Mouse (Mus musculus) brain, embryonic 18.5 days (tissue): ENCODE measurements at regions not wholly inside any gene's neighbourhood (a gene's known extent, or its start where the extent isn't known, plus 50 kb on each side); places are given as distances from the start of the nearest gene placed in this dataset.

Experiments
- DNase-seq: peaks from one replicate; pipeline ENCODE4 v3.0.0-alpha.2; 2012; ENCODE audit warnings: low read depth, low spot score

GRCm38 (mm10) chr17:64382894-64383293 is 51.2 kb upstream of the Pja2 start:
- DNase-seq = no peak

DNA sequence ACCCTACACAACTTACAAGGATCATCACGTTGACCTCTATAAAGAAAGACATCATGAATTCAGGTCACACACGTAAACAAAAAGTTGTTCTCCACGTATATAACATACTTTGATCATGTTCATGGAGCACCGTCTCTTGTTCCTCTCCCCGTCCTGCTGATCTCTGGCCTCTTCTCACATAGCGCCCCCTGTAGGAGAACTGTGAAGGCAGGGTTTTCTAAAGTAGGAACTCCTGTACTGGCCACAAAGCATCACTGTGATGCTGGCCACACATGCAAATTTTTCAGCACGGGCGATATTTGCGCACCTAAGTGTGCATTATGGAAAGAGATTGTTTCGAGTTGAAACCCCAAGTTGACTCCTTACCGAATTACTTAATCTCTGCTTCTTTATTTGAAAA is 51.9 kb upstream of the Pja2 start:
- no peak for DNase-seq

DNA sequence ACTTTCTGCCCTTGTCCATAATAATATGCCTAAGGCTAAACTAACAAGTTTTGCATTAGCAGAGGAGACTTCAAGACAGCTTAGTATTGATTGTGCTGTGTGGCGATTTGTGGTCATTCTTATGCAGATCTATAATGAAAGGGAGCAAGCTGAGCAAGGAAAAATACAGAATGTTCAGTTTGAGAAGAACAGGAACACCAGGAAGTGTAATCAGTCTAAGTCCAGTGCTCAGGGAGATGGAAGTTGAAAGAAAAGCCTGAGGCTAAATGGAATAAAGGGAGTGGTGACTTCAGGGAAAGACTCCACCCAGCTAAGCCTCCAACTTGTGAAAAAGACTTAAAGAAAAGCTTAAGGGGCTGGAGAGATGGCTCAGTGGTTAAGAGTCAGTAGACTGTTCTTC is 58.6 kb upstream of the Pja2 start:
- DNase-seq = no peak

DNA sequence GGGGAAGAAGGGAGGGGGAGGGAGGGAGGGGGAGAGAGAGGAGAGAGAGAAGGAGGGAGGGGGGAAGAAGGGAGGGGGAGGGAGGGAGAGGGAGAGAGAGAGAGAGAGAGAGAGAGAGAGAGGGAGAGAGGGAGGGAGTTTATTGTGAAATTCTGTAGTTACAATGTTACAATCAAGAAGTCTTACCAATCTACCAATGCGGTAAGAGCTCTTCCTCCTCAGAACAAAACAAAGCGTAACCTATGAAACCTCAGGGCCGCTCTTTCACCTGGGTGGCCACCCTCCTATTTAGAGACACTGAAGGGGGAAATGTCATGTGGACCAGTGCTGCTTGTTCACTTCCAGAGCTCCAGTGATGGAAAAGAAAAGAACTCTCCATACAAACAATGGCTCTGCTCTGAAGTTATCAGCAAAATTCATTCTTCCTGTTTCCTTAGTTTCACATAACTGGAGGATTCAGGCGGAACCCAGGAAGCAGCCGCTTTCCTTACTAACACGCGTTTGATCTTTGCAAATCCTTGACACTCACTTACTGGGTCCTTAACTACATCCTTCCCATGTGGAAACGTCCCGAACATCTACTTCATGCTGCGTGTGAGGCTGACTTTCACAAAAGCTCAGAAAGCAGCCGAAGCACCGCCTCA is 65.7 kb upstream of the Pja2 start:
- DNase-seq = no peak

- DNase-seq = no peak
These were observed 66.5 kb upstream of the Pja2 start for GRCm38 (mm10) chr17:64398114-64398692.

- DNase-seq = no peak
These were observed 67.0 kb upstream of the Pja2 start for GRCm38 (mm10) chr17:64398708-64399107.

- no peak for DNase-seq
These were observed 75.1 kb upstream of the Pja2 start for GRCm38 (mm10) chr17:64406742-64407254.

DNA sequence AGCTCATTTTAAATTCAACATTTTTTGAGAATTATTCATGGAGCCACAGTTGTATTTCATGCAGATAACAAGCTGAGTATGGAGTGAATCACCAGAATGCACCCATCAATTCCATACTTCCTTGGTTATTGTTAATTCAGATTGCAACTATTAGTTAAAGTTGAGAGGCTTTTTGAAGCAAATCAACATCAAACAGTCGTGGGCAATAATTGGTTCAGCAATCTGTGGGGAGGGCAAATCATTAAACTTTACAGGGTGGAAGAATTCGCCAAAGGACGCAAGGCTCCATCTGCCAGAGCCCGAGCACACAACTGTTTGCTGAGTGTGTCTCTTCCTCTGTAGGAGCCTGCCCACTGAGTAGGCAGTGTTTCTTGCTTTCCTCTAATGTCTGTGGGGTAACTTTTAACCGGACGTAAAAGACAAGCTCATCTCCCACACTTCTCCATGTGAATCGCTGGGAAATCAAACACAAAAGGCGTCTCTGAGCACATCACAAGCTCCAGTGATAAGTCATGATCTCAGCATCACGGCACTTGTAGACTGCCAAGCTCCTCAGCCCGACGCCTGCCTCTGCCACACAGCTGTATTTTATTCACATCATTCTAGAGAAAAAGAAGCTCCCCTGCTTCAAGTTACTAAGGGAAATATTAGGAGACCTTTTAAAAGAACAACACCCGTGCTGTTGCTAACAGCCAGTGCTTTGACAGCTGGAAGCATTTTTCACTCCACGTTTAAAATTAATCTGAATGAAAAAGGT is 75.7 kb upstream of the Pja2 start:
- DNase-seq = no peak

DNA sequence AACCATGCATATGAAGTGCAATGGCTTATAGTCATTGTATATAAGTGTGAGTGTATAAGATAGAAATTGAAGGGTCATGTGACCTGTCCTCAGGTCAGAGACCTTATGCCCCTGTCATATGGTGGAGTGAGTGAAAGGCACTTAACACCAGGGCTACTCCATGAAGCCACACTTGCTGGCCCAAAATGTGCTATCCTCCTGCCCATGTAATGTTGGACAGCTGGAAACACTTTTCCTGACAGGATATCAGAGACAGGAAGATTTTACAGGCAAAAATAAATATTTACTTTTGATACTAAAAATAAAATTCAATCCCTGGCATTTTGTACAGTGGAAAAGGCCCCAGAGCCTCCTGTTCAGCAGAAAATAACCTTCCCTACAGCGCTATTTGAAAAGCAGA is 94.1 kb upstream of the Pja2 start:
- DNase-seq = no peak

GRCm38 (mm10) chr17:64426536-64426935 is 94.8 kb upstream of the Pja2 start:
- DNase-seq = no peak

DNA sequence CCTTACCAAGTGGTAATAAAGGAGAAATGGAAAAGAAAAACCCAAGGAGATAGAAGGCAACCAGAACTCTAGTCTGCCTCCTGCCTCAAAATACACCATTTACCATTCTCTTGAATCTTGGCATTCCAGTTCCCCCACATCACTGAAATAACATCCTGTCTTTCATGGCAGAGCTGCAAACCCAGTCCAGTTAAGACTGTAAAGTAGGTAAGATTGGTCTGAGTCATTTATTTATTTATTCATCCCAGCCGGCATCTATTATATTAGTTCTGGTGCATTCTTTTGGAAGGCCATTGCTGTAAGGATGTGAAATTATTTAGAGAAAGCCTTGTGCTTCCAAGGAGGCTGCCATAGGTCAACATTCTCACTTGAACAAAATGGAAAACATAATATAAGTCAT is 107.9 kb upstream of the Pja2 start:
- DNase-seq = no peak

DNA sequence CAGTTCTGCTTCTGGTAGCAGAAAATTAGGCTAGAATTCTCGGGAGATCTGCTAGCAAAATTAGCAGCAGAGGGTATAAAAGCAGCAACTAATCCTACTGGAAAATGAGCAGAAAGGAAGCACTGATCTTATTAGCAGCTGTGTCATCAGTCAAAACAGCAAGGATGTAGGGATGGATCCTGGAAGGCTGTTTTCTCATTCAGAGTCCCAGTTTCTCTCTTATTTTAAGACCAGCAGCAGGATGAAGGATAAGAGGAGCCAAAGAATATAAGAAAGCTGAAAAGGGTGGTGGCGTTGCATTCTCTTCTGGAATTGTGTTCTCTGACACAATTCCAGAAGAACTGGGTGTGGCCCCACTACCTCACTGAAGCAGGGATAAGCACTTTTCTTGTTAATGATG is 123.0 kb upstream of the Pja2 start:
- no peak for DNase-seq

DNA sequence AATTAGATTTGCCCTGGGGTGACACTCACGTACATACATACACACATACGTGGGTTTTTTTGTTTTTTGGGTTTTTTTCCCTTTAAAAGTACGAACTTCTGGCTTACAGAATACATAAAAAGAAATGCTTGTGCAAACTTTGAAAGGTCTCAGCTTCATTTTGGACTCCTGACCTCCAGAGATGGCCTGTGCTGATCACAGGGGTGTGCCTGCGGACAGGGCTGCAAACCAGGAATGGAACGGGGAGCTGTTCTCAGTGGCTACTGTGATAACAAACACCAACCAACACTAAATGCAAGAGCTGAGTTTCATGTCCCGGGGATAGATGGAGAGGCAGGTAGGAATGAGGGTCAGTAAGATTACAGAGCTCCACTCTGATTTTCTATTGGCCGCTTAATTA is 134.3 kb upstream of the Man2a1 start:
- DNase-seq = no peak

DNA sequence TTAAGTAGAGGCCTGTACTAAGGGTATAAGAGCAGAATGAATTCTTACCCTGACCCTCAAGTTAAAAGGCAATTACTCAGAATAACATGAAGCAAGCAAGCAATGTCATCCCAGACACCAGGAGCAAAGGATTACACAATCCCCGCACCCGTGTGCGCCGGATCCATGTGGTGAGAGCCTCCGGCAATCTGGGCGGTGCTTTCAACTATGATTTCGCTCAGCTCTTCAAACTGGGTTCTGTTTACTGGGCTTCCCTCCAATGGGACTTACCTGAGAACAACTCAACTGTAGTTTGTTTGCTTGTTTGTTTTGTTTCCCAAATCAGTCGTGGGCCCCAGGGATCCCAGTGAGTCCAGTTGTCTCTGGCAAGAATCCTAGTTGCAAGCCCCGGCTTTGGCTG is 133.8 kb upstream of the Man2a1 start:
- no peak for DNase-seq

DNA sequence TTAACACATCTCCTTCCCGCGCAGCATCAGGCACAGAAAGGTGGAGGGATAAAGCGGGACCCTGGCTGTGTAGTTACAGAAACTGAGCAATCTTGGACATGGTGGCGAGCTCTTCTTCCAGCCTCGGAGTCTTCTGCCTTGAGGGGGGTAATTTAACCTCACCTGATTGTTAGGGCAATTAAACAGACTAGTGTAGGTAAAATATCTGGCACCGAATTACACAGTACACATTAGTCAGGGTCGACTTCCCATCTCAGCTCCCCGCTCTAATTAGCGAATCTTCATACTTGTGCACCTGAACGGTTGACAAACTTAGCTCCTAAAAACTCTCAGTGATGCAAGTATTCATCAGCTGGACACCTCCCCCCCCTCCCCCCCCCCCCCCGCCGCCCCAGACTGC is 133.2 kb upstream of the Man2a1 start:
- DNase-seq = no peak

DNA sequence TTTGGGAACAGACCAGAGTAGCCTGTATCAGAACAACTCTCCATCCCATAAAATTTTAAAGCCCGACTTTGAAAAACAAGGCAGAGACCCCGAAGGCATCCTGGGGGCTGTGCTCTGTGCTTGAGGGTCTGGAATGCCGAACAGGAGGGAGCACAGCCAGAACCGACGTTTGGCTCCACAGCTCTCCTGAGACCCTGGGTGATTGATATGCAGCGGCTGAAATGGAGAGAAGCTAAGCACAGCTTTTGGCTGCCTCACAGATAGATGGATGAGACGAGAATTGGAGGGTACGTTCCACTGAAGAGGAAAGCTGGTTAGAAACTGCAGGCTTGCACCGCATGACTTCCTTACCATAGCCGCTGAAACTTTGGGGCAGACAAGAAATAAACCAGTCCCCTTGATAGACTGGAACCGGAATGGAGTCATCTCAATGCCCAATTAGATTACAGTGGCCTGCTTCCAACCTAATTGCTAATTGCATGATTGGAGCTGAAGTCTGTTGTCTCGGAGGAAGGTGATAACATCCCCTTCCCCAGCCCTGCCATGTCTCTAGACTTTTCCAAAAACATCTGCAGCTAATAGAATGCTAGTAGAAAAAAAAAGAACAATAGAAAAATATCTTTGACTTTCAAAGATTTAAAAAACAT is 130.7 kb upstream of the Man2a1 start:
- no peak for DNase-seq

- DNase-seq = no peak
These were observed 119.9 kb upstream of the Man2a1 start for GRCm38 (mm10) chr17:64480607-64481038.

DNA sequence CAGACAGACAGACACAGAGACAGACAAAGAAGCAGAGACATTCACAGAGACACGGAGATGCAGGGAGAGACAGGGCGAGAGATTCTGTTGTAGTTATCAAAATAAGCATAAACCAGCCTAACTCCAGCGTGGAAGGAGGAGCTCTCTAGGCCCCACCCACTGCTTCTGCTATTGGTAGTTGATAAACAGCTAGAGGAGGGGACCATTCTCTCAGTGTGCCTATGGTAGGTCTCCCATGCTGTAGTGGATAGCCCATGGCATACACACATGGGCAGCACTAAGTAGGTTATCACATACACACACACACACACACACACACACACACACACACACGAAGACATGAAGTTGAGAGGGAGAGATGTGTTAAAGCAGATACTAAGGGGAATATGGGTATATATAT is 115.7 kb upstream of the Man2a1 start:
- DNase-seq = no peak

GRCm38 (mm10) chr17:64489769-64490335 is 110.7 kb upstream of the Man2a1 start:
- no peak for DNase-seq

DNA sequence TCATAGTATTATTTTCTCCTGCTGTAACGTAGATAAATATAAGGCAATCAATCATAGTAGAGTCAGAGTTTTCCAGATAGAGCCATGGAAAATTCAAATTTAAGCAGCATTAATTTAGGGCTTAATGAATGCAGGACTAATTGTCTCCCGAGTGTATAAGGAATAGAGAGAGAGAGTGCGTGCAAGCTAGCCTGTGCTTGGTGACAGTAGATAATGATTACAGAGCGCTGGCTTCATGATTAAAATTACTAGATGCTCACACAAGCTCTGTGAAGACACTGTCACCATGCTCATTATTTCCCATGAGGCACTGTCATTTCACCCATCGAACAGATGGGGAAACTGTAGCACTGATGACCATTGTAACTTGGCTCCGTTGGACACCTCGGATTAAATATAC is 109.9 kb upstream of the Man2a1 start:
- DNase-seq = no peak

DNA sequence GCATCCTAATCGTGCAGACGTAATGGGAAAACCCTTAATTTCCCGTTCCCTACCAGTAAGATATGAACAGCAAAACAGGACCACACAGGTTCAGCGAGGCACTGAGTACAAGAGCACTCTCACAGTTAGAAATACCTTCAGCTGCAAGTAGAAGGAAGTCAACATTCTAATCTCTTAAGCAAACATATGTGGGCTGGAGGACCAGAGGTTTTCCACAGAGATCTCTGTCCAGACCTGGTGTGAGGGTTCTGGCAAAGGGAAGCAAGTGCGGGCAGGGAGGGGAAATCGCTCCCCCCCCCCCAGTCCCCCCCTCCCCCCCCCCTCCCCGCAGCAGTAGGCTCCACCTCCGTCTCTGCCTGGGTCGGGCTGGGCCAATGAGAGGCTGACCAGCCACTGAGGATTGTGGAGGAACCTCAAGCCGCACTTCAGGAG is 108.6 kb upstream of the Man2a1 start:
- no peak for DNase-seq
